Mouse (Mus musculus) hindbrain, embryonic 14.5 days (tissue): ENCODE results near the gene Lemd1. TPM values are rescaled to one million over a fixed set of nuclear protein-coding genes. Genes with fewer than 3 reads are reported as not detected.

Experiments
- ATAC-seq: fragments of 200-750 bp; cut with Nextera tagmentation; 2 replicates; pipeline ENCODE4 v1.8.0; 2017; ENCODE audit warnings: moderate number of reproducible peaks, mild to moderate bottlenecking, moderate TSS enrichment, moderate library complexity; ENCODE audit not compliant: low FRiP score
- DNase-seq: peaks from one replicate; pipeline ENCODE4 v3.0.0-alpha.2; 2015; ENCODE audit warnings: low spot score
- H3K27ac ChIP-seq: fragments of 300-500 bp; sonication (generic); 2 replicates; pipeline ENCODE4 v1.5.1; 2014; ENCODE audit warnings: mild to moderate bottlenecking, moderate library complexity
- H3K27me3 ChIP-seq: fragments of 300-500 bp; sonication (generic); 2 replicates; pipeline ENCODE4 v1.6.1; 2014; ENCODE audit warnings: mild to moderate bottlenecking, low read length, mixed read lengths; ENCODE audit not compliant: control insufficient read depth, insufficient read depth
- H3K36me3 ChIP-seq: fragments of 300-500 bp; sonication (generic); replicated peaks from 2 replicates; pipeline ENCODE4 v1.6.1; 2014; ENCODE audit not compliant: control insufficient read depth, insufficient read depth
- H3K4me1 ChIP-seq: fragments of 300-500 bp; sonication (generic); replicated peaks from 2 replicates; pipeline ENCODE4 v1.6.1; 2014; ENCODE audit warnings: antibody characterized with exemption, low read length, mixed read lengths; ENCODE audit not compliant: control insufficient read depth, insufficient read depth
- H3K4me2 ChIP-seq: fragments of 300-500 bp; sonication (generic); replicated peaks from 2 replicates; pipeline ENCODE4 v1.6.1; 2014; ENCODE audit warnings: mild to moderate bottlenecking, moderate library complexity
- H3K4me3 ChIP-seq: fragments of 300-500 bp; sonication (generic); replicated peaks from 2 replicates; pipeline ENCODE4 v1.5.1; 2014; ENCODE audit warnings: mild to moderate bottlenecking, low read length
- H3K9ac ChIP-seq: fragments of 300-500 bp; sonication (generic); 2 replicates; pipeline ENCODE4 v1.6.1; 2014
- H3K9me3 ChIP-seq: fragments of 300-500 bp; sonication (generic); 2 replicates; pipeline ENCODE4 v1.6.1; 2016; ENCODE audit warnings: low read length; ENCODE audit not compliant: control insufficient read depth
- WGBS: fragments of 180-500 bp; shearing (Covaris S2); extraction: QIAGEN DNeasy Blood & Tissue Kit; methylation state at CpG from one replicate; pipeline ENCODE4 v1.1.7; 2014; 5-methylcytosine and 5-hydroxymethylcytosine counted together
- polyA plus RNA-seq: library from polyadenylated mRNA; unstranded; fragments of >200 nt; fragmentation: Nextera tagmentation; extraction: Ambion mirVana; gene quantifications from 2 replicates; pipeline ENCODE4 v1.2.1, GENCODE M21; 2014

The Lemd1 gene
- polyA plus RNA-seq, 1 experiment from 2014 or later: 22.1 TPM

DNA sequence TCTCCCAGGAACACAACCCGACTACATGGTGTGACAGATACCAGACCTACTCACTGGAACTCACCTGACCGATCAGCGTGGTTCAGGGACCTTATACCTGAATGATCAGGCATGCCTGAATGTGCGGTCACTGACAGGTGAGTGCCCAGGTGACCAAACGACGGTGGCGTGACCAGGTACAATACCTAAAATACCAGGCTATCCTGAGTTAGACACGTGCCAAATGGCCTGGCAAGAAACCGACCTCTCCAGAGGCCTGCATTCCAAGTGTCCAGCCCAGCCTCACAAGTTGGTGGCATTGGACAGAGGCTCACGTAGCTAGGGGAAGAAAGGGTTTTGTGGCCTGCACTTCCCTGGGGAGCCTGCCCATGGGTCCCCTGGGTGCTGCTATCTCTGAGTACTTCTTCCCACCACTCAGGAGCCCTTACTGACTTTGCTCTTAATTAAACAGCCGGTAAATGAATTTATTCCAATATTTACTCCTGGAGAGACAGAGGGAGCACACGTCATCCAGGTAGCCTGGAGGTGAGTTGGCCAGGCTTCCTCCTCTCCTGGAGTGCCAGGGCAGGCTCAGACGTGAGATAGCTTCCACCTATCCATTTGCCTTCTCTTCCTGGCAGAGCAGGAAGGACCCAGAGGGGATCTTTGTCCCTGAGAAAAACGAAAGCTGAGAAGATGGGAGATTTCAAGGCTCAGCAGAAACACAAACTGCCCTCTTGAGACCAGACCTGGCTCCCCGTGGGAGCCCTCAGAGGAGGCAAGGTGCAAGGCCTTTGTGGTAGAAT is 40.2 kb upstream of the Lemd1 start:
- WGBS: 72% methylated on average over 15 of the region's 15 CpGs
- Histone ChIP-seq H3K27ac (no peak overlapping the region), H3K4me2 (no peak overlapping the region), H3K9me3 (no peaks in the 10 kb centered on the region), H3K27me3 (no peaks in the 10 kb centered on the region), H3K4me1 (no peaks in the 10 kb centered on the region), H3K9ac (no peak overlapping the region), H3K4me3 (no peak overlapping the region), H3K36me3 (no peaks in the 10 kb centered on the region)
- no peak for ATAC-seq
- no peak for DNase-seq

DNA sequence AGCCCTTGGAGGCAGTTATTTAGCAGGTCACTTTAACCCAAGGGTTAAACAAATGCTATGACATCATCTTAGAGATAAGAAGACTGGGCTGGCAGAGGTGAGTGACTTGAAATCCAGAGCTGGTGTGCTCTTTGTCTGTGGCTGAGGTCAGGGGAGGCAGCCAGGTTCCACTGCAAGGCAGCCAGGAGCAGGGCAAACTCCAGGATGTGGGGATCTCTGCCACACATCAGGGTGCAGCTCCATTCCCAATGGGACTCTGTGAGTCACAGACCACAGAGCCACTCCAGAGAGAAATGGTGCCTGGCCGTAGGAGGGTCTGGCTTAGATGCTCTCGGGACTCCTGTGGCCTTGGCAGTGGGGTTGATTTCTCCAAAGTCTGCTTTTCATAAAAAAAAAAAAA is 39.3 kb upstream of the Lemd1 start:
- no peak overlapping the region for H3K4me2 ChIP-seq
- no peak for DNase-seq
- H3K36me3 ChIP-seq: no peaks in the 10 kb centered on the region
- H3K27me3 ChIP-seq: no peaks in the 10 kb centered on the region
- no peaks in the 10 kb centered on the region for H3K4me1 ChIP-seq
- H3K4me3 ChIP-seq: no peak overlapping the region
- H3K9ac ChIP-seq: no peak overlapping the region
- no peak for ATAC-seq
- 73% methylated on average over 2 of the region's 2 CpGs for WGBS
- H3K9me3 ChIP-seq: no peaks in the 10 kb centered on the region
- H3K27ac ChIP-seq: no peak overlapping the region

GRCm38 (mm10) chr1:132153086-132153690 is 38.0 kb upstream of the Lemd1 start:
- Histone ChIP-seq H3K4me3 (no peak overlapping the region), H3K27me3 (peaks cover 5% of the 10 kb centered on the region; the same call in 1 of the 2 replicates), H3K4me1 (peaks cover 7% of the 10 kb centered on the region; the same call in 1 of the 2 replicates), H3K27ac (no peak overlapping the region), H3K4me2 (no peak overlapping the region), H3K36me3 (no peaks in the 10 kb centered on the region), H3K9me3 (no peaks in the 10 kb centered on the region), H3K9ac (no peak overlapping the region)
- 28% methylated on average over 15 of the region's 15 CpGs for whole genome bisulfite sequencing
- DNase-seq (no peak), ATAC-seq (no peak)

DNA sequence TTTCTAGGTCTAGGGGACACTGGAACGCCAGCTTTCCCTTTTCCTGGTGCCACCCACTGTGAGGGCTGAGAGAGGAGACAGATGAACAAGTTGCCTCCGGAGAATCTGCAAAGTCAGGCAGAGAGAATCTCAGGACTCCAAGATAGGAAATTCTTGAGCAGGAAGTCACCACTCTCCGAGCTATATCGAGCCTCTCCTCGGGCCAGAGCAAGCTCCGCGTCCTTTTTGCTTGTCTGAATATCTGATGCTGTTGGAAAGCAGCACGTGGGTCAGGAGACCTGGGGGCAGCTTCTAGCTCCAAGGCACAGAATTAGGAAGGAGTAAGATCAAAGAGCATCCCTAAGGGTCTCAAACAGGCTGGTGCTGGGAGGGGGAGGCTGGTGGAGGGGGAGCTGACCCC is 37.5 kb upstream of the Lemd1 start:
- Histone ChIP-seq H3K4me3 (no peak overlapping the region), H3K36me3 (no peaks in the 10 kb centered on the region), H3K4me2 (no peak overlapping the region), H3K27me3 (peaks cover 8% of the 10 kb centered on the region; the same call in 1 of the 2 replicates), H3K27ac (no peak overlapping the region), H3K9me3 (no peaks in the 10 kb centered on the region), H3K4me1 (peaks cover 9% of the 10 kb centered on the region), H3K9ac (no peak overlapping the region)
- DNase-seq (no peak), ATAC-seq (no peak)
- 17% methylated on average over 8 of the region's 8 CpGs for WGBS

- Histone ChIP-seq H3K36me3 (no peaks in the 10 kb centered on the region), H3K4me3 (no peak overlapping the region), H3K4me2 (no peak overlapping the region), H3K4me1 (peaks cover 27% of the 10 kb centered on the region), H3K9me3 (no peaks in the 10 kb centered on the region), H3K27me3 (peaks cover 16% of the 10 kb centered on the region; the same call in 1 of the 2 replicates), H3K27ac (no peak overlapping the region), H3K9ac (no peak overlapping the region)
- 11% methylated on average over 6 of the region's 6 CpGs for WGBS
- ATAC-seq (0 out of 2 replicates have a peak, but pooled peaks have one; percentile 16), DNase-seq (peak; percentile 87)
These were observed 35.5 kb upstream of the Lemd1 start for GRCm38 (mm10) chr1:132155737-132156136.

DNA sequence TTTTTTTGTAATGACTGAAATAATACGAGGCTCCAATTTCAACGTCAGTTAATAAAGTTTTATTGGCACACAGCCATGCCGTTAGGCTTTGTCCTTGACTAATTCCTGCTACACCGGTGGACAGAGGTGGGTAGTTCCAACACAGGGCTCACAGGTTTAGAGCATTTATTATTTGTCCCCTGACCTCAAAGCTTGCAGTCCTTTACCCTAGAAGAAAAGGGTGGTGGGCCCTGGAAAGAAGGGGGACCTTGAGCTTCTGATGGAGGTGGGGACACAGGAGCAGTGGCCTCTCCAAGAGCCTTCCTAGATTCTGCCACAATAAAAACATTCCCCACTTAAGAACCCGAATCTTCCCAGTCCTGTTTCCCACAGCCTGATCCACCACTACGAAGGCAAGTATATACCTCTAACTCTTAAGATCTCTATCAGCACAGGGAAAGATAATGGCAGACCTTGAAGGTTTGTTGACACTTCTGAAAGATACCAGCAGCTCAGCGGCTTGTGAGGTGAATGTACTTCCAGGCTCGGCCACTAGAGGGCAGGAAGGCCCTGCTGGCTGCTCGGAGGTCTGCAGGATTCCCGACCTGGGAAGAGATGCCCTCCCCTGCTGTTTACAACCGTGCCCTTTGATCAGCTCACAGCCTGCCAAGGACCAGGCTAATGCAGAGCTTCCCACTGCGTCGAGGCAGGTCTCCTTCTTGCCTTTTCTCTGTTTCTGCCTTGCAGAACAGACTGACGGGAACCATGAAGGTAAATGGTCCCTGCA is 34.0 kb upstream of the Lemd1 start:
- Histone ChIP-seq H3K9ac (peak overlapping the region; percentile 17), H3K36me3 (no peaks in the 10 kb centered on the region), H3K27ac (no peak overlapping the region), H3K4me2 (peak overlapping the region; percentile 29), H3K4me1 (peaks cover 27% of the 10 kb centered on the region), H3K4me3 (no peak overlapping the region), H3K27me3 (peaks cover 16% of the 10 kb centered on the region; the same call in 1 of the 2 replicates), H3K9me3 (no peaks in the 10 kb centered on the region)
- 23% methylated on average over 14 of the region's 14 CpGs for WGBS
- DNase-seq (peak; percentile 96), ATAC-seq (peak; percentile 80; the same call in 1 of the 2 replicates)

DNA sequence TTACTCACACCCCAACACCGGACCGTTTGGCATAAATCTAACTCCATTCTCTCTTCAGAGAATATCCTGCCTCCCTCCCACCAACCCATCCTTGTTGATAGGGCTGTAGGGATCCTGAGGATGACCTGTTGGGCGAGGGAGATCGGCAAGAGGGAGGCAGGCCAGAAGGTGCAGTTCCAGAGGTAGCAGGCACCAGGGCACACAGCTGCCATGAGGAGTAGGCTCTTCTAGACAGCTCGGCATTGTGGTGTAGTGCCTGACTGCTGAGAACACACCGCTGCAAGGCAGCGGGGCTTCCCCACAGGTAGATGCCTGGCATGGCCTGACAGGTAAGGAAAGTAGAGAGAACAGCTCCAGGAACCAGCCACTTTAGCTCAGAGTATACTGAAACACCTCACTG is 33.4 kb upstream of the Lemd1 start:
- peak overlapping the region; percentile 17 for H3K9ac ChIP-seq

GRCm38 (mm10) chr1:132158741-132159140 is 32.5 kb upstream of the Lemd1 start:
- Histone ChIP-seq H3K4me3 (no peak overlapping the region), H3K27ac (no peak overlapping the region), H3K27me3 (peaks cover 16% of the 10 kb centered on the region; the same call in 1 of the 2 replicates), H3K4me2 (no peak overlapping the region), H3K36me3 (no peaks in the 10 kb centered on the region), H3K9me3 (no peaks in the 10 kb centered on the region), H3K9ac (peak overlapping the region; percentile 26; the same call in 1 of the 2 replicates), H3K4me1 (peaks cover 27% of the 10 kb centered on the region)
- 29% methylated on average over 2 of the region's 2 CpGs for WGBS
- no peak for DNase-seq
- ATAC-seq: no peak

More for the DNA sequence above, 33.4 kb upstream of the Lemd1 start:
- DNase-seq (no peak), ATAC-seq (peak; percentile 21; the same call in 1 of the 2 replicates)
- peaks cover 16% of the 10 kb centered on the region; the same call in 1 of the 2 replicates for H3K27me3 ChIP-seq
- no peaks in the 10 kb centered on the region for H3K36me3 ChIP-seq
- H3K4me3 ChIP-seq: no peak overlapping the region
- H3K4me2 ChIP-seq: peak overlapping the region; percentile 29
- WGBS: 28% methylated on average over 7 of the region's 7 CpGs
- H3K9me3 ChIP-seq: no peaks in the 10 kb centered on the region
- H3K27ac ChIP-seq: no peak overlapping the region
- H3K4me1 ChIP-seq: peaks cover 27% of the 10 kb centered on the region

GRCm38 (mm10) chr1:132159681-132160080 is 31.6 kb upstream of the Lemd1 start:
- 49% methylated on average over 4 of the region's 4 CpGs for WGBS
- ATAC-seq (no peak), DNase-seq (no peak)
- H3K4me3 ChIP-seq: no peak overlapping the region
- H3K27me3 ChIP-seq: peaks cover 16% of the 10 kb centered on the region; the same call in 1 of the 2 replicates
- H3K4me1 ChIP-seq: peaks cover 29% of the 10 kb centered on the region
- H3K9me3 ChIP-seq: no peaks in the 10 kb centered on the region
- H3K4me2 ChIP-seq: no peak overlapping the region
- no peak overlapping the region for H3K27ac ChIP-seq
- H3K9ac ChIP-seq: peak overlapping the region; percentile 26; the same call in 1 of the 2 replicates
- H3K36me3 ChIP-seq: no peaks in the 10 kb centered on the region
